Mouse (Mus musculus) forebrain, embryonic 11.5 days (tissue): Measurements from ENCODE around the gene Cbarp. TPM values are rescaled to one million over a fixed set of nuclear protein-coding genes. Genes with fewer than 3 reads are reported as not detected.

ENCODE experiments used
- ATAC-seq: fragments of 200-750 bp; cut with Nextera tagmentation; replicated peaks from 2 replicates; pipeline ENCODE4 v1.8.0; 2017; ENCODE audit warnings: moderate TSS enrichment; ENCODE audit not compliant: low FRiP score
- DNase-seq: peaks from one replicate; pipeline ENCODE4 v3.0.0-alpha.2; 2017; ENCODE audit warnings: low spot score
- H3K27ac ChIP-seq: fragments of 300-500 bp; sonication (generic); 2 replicates; pipeline ENCODE4 v1.5.1; 2014; ENCODE audit warnings: low read depth, low read length
- H3K27me3 ChIP-seq: fragments of 300-500 bp; sonication (generic); 2 replicates; pipeline ENCODE4 v1.6.1; 2014; ENCODE audit warnings: mild to moderate bottlenecking, low read length, mixed read lengths; ENCODE audit not compliant: control insufficient read depth, insufficient read depth
- H3K36me3 ChIP-seq: fragments of 300-500 bp; sonication (generic); 2 replicates; pipeline ENCODE4 v1.6.1; 2014; ENCODE audit warnings: mild to moderate bottlenecking, low read length, moderate library complexity, mixed read lengths; ENCODE audit not compliant: control insufficient read depth, insufficient read depth
- H3K4me1 ChIP-seq: fragments of 300-500 bp; sonication (generic); replicated peaks from 2 replicates; pipeline ENCODE4 v1.6.1; 2014; ENCODE audit warnings: low read length, mixed read lengths; ENCODE audit not compliant: control insufficient read depth, insufficient read depth
- H3K4me2 ChIP-seq: fragments of 300-500 bp; sonication (generic); 2 replicates; pipeline ENCODE4 v1.6.1; 2014; ENCODE audit warnings: low read depth, mild to moderate bottlenecking, low read length, moderate library complexity, mixed read lengths; ENCODE audit not compliant: severe bottlenecking
- H3K4me3 ChIP-seq: fragments of 300-500 bp; sonication (generic); 2 replicates; pipeline ENCODE4 v1.5.1; 2014; ENCODE audit warnings: low read depth, low read length
- H3K9ac ChIP-seq: fragments of 300-500 bp; sonication (generic); 2 replicates; pipeline ENCODE4 v1.6.1; 2014; ENCODE audit warnings: low read length
- H3K9me3 ChIP-seq: fragments of 300-500 bp; sonication (generic); 2 replicates; pipeline ENCODE4 v1.6.1; 2016; ENCODE audit warnings: low read length, mixed read lengths; ENCODE audit not compliant: control insufficient read depth
- WGBS: fragments of 180-500 bp; shearing (Covaris S2); extraction: QIAGEN DNeasy Blood & Tissue Kit; methylation state at CpG from one replicate; pipeline ENCODE4 v1.1.7; 2014; 5-methylcytosine and 5-hydroxymethylcytosine counted together
- polyA plus RNA-seq: library from polyadenylated mRNA; unstranded; fragments of >200 nt; fragmentation: Nextera tagmentation; extraction: Ambion mirVana; gene quantifications from 2 replicates; pipeline ENCODE4 v1.2.1, GENCODE M21; 2014

The Cbarp gene
- polyA plus RNA-seq, 1 experiment from 2014 or later = 10.4 TPM

DNA sequence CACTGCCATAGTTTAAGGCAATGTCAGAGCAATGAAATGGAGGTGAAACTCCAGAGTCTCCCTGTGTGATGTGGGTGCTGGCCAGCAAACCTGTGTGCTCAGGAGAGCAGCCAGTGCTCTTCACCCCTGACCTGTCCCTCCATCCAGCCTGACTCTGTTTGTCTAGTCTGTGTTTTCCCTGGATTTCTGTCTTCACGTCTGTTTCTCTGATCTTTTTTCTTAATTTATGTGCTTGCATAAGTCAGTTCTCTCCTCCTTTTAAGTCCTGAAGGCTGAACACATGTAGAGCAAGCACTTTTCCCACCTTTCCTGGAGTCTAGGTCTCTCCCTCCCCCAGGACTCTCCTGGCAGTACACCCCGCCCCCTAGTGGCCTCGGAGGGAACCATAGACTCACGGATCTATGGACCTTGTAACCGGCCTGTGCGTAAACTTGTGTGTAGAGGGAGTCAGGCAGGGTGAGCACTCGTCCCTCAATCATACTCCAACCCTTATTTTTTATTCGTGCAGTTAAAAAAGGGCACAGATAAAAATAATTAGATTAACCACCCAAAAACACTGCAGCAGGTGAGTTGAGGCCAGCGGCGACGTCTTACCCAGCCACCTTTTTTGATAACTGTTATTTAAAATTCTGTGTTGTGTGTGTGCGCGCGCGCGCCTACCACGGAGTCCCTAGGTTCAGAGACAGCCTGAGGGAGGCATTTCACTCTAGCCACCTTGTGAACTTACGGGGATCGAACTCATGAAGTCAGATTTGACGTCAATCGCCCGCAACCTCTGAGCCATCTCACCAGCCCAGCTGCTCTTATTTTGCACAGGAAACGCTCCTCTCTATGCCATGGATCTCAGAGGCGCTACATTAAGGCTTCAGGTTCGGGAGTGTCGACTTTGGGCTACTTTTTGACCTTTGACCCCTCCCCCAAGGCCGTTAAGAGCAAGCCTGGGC is 26.0 kb downstream of the Cbarp start:
- ATAC-seq = peak; percentile 65
- Histone ChIP-seq H3K27ac (peak overlapping the region; percentile 43; the same call in 1 of the 2 replicates), H3K36me3 (peaks cover 5% of the 10 kb centered on the region; the same call in 1 of the 2 replicates), H3K9me3 (no peaks in the 10 kb centered on the region), H3K9ac (peak overlapping the region; percentile 51), H3K4me1 (peaks cover 21% of the 10 kb centered on the region), H3K27me3 (no peaks in the 10 kb centered on the region), H3K4me2 (peak overlapping the region; percentile 47), H3K4me3 (peak overlapping the region; percentile 95)
- WGBS = 3% methylated on average over 27 of the region's 27 CpGs
- peak; percentile 96 for DNase-seq

DNA sequence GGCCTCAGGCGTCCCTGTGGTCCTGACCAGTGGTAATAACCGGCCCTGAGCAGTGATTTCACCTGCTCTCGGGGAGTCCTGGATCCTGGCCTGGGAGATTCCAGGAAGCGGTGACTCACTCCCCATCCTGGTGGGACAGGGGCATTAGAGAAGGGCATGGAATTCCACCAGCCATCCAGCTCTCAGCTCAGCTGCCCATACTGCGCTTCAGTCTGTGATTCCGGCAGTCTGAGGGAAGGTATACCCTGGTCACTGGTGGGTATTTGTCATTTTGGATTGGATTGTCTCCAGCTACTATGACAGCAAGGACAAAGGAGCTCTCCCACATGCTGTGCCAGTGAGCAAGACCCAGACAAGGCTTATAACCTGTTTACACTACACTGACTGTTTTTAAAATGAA is 33.0 kb downstream of the Cbarp start:
- no peaks in the 10 kb centered on the region for H3K36me3 ChIP-seq
- no peak for DNase-seq
- ATAC-seq = no peak
- H3K27ac ChIP-seq = no peak overlapping the region
- no peak overlapping the region for H3K9ac ChIP-seq
- H3K27me3 ChIP-seq = no peaks in the 10 kb centered on the region
- no peak overlapping the region for H3K4me2 ChIP-seq
- WGBS = 69% methylated on average over 6 of the region's 6 CpGs
- H3K9me3 ChIP-seq = no peaks in the 10 kb centered on the region
- H3K4me3 ChIP-seq = no peak overlapping the region
- H3K4me1 ChIP-seq = peaks cover 1% of the 10 kb centered on the region; the same call in 1 of the 2 replicates

DNA sequence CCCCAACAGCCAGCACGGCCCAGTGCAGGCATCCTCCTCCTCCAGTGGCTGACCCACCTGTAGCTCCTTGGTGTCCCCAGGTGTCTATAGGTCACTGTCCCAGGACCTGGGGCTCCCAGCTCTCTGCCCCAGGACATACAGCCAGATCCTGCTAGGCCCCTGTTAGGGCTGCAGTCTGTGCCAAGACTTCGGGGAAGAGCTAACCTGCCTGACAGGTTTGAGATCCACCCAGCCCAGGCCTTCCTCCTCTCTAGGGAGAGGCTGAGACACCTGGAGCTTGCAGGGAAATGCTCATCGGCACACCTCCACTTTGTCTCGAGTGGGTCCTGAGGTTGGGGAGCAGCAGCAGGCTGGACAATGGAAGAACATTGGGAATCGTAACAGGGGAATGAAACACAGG is 34.7 kb downstream of the Cbarp start:
- Histone ChIP-seq H3K27ac (no peak overlapping the region), H3K9ac (no peak overlapping the region), H3K4me3 (no peak overlapping the region), H3K27me3 (no peaks in the 10 kb centered on the region), H3K9me3 (no peaks in the 10 kb centered on the region), H3K4me1 (peaks cover 9% of the 10 kb centered on the region), H3K36me3 (no peaks in the 10 kb centered on the region), H3K4me2 (no peak overlapping the region)
- DNase-seq (no peak), ATAC-seq (no peak)
- WGBS = 70% methylated on average over 5 of the region's 5 CpGs

DNA sequence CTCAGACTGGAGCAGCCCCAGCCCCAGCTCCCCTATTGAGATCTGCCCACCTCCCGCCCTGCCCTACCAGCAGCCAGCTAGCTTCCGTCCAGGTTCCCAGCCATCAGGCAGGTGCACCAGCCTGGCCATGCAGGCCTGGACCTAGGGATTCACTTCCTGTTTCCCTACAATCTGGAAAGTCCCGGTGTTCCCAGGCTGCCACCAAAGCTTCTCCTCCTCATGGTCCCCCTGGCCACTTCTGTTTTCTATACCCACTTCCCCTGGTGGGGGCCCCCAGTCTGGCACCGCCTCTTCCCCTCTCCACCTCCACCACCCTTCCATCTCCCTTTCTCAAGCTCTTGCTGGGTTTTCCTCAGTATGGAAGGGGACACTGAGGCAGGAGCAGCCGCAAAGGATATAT is 35.2 kb downstream of the Cbarp start, which contains the start of gene Sbno2:
Gene Sbno2, minus strand, starts transcription at position 112 of the 400 bp plus-strand sequence.
- DNase-seq (no peak), ATAC-seq (no peak)
- H3K4me3 ChIP-seq = no peak within 1 kb of the TSS
- no peaks in the 10 kb centered on the region for H3K36me3 ChIP-seq
- H3K27me3 ChIP-seq = no peaks in the 10 kb centered on the region
- no peaks in the 10 kb centered on the region for H3K9me3 ChIP-seq
- WGBS = 77% methylated on average over 5 of the region's 5 CpGs
- no peak within 1 kb of the TSS for H3K9ac ChIP-seq
- H3K4me1 ChIP-seq = peaks cover 9% of the 10 kb centered on the region
- H3K4me2 ChIP-seq = no peak within 1 kb of the TSS
- H3K27ac ChIP-seq = no peak within 1 kb of the TSS

DNA sequence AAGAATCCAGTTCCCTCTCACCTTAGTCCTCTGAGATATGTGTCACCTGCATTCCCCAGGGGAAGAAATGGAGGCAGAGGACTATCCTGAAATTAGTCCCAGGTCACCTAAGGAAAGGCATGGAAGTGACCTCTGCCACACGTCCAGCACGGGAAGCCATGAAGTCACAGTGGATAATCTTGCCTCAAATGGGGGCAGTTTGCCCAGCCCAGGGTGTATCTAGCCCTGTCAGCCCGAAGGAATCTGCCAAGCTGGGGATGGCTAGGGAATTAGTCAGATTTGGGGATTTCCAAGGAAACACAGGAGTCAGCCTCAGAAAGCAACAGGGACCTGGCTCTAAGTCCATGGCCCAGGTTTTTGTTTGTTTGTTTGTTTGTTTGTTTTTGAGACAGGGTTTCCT is 36.5 kb downstream of the Cbarp start:
- H3K27me3 ChIP-seq = no peaks in the 10 kb centered on the region
- no peak overlapping the region for H3K4me2 ChIP-seq
- no peak overlapping the region for H3K27ac ChIP-seq
- no peaks in the 10 kb centered on the region for H3K36me3 ChIP-seq
- H3K4me1 ChIP-seq = peaks cover 10% of the 10 kb centered on the region
- DNase-seq (no peak), ATAC-seq (no peak)
- no peaks in the 10 kb centered on the region for H3K9me3 ChIP-seq
- 83% methylated on average over 3 of the region's 3 CpGs for WGBS
- no peak overlapping the region for H3K9ac ChIP-seq
- H3K4me3 ChIP-seq = no peak overlapping the region

DNA sequence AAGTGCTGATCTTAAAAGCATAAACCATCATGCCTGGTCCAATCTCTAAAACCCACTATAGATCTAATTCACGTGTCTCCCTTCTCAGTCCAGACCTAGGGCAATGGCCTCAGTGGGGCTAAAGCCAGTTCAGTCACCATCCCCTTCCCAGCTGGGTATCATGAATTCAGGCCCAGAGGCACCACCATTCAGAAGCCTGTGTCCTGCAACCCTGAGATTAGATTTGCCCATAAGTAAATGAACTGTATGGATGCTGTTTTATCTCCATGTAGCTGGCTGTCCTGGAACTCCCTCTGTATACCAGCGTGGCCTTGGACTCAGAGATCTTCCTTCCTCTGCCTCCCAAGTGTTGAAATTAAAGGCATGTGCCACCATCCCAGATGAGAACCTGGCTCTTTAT is 37.6 kb downstream of the Cbarp start:
- WGBS = 86% methylated on average over 2 of the region's 2 CpGs
- DNase-seq (no peak), ATAC-seq (no peak)
- Histone ChIP-seq H3K4me2 (peak overlapping the region; percentile 96; the same call in 1 of the 2 replicates), H3K27me3 (no peaks in the 10 kb centered on the region), H3K4me3 (no peak overlapping the region), H3K36me3 (no peaks in the 10 kb centered on the region), H3K9ac (peak overlapping the region; percentile 88; the same call in 1 of the 2 replicates), H3K4me1 (peaks cover 10% of the 10 kb centered on the region), H3K9me3 (no peaks in the 10 kb centered on the region), H3K27ac (no peak overlapping the region)

DNA sequence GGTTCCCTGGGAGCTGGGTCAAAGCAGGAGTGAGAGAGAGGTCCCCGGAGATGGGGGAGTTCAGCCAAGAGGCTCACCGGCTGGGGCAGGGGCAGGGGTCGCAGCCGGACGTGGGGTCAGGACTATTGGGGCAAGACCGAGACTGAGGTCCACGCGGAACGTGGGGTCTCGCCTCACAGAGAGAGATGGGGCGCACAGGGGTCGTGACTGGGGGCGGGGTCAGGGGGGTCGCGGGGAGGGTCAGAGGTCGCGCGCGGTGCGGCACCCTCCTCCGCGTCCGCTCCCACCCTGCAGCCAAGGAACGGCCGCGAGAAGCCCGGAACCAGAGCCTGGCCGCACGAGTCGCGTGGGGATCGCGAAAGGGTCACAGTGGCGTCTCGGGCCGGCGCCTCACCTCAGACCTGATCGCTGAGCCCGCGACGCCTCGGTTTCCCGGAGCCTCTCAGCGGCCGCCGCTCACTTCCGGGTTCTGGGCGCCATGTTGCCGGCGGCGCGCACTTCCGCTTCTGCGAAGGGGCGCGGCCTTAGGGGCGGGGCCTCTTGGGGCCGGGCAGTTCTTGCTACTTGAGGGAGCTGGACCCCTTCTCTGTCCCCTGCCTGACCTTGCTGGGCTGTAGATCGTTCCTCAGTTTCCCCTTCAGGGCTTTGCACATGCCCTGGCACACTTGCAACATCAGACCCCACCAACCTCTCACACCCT is 38.3 kb downstream of the Cbarp start:
- Histone ChIP-seq H3K27ac (peak overlapping the region; percentile 25; the same call in 1 of the 2 replicates), H3K4me1 (peaks cover 10% of the 10 kb centered on the region), H3K9me3 (no peaks in the 10 kb centered on the region), H3K9ac (peak overlapping the region; percentile 88), H3K27me3 (no peaks in the 10 kb centered on the region), H3K36me3 (no peaks in the 10 kb centered on the region), H3K4me3 (peak overlapping the region; percentile 94), H3K4me2 (peak overlapping the region; percentile 96)
- ATAC-seq (peak; percentile 91), DNase-seq (peak; percentile 93)
- WGBS = 1% methylated on average over 49 of the region's 59 CpGs

DNA sequence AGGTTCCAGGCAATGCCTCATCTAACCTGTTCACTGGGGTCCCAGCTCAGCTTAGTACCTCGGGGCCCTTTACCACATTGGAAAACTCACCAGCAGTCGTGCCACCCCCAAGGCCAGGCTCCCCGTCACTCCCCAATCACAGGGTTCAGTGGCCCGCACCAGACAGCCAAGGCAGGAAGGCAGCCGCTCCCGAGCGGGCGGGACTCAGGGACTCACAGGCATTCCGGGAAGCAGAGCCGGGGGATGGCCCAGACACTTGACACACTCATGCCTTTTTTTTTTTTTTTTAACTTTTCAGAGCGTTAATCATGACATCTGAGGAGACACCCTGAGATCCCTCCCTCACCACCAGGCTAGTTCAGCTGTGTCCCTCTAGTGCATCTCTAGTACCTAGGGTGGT is 39.7 kb downstream of the Cbarp start:
- Histone ChIP-seq H3K27ac (no peak overlapping the region), H3K36me3 (no peaks in the 10 kb centered on the region), H3K4me3 (no peak overlapping the region), H3K9ac (no peak overlapping the region), H3K27me3 (no peaks in the 10 kb centered on the region), H3K4me2 (no peak overlapping the region), H3K9me3 (no peaks in the 10 kb centered on the region), H3K4me1 (peaks cover 10% of the 10 kb centered on the region)
- no peak for DNase-seq
- 74% methylated on average over 10 of the region's 11 CpGs for WGBS
- ATAC-seq = no peak
